Mouse (Mus musculus): ENCODE measurements at regions not wholly inside any gene's neighbourhood (a gene's known extent, or its start where the extent isn't known, plus 50 kb on each side); places are given as distances from the start of the nearest gene placed in this dataset.

- Histone ChIP-seq H3K27ac (ENCODE audit: insufficient read depth, low read length) (no peak overlapping the region), H3K9ac (ENCODE audit: low read depth, poor library complexity, severe bottlenecking) (no peak overlapping the region), H3K27me3 (ENCODE audit: control insufficient read depth, insufficient read depth, low read length, poor library complexity, severe bottlenecking) (no peaks in the 10 kb centered on the region), H3K4me3 (ENCODE audit: low read depth, low read length) (no peak overlapping the region), H3K4me1 (ENCODE audit: control insufficient read depth, insufficient read depth, low read length) (no peaks in the 10 kb centered on the region), H3K9me3 (replicated peaks; ENCODE audit: control insufficient read depth, insufficient read depth, low read length, poor library complexity, severe bottlenecking) (no peaks in the 10 kb centered on the region), H3K36me3 (ENCODE audit: control insufficient read depth, insufficient read depth, low read length, poor library complexity, severe bottlenecking) (no peaks in the 10 kb centered on the region)
- TF ChIP-seq CTCF (IDR thresholded peaks at IDR 0.05; ENCODE audit: low read depth, low read length) (no peak), EP300 (IDR thresholded peaks at IDR 0.05; ENCODE audit: insufficient read depth, low read depth, low read length) (no peak), POLR2A (IDR thresholded peaks at IDR 0.05; ENCODE audit: insufficient read depth, low read length) (no peak)
Measured at GRCm38 (mm10) chr4:99376171-99376570, 80.5 kb downstream of the Gm12689 start.

- no peak overlapping the region for H3K9ac ChIP-seq (ENCODE audit: low read depth, poor library complexity, severe bottlenecking)
- H3K36me3 ChIP-seq (ENCODE audit: control insufficient read depth, insufficient read depth, low read length, poor library complexity, severe bottlenecking) = no peaks in the 10 kb centered on the region
- no peak overlapping the region for H3K4me3 ChIP-seq (ENCODE audit: low read depth, low read length)
- no peak overlapping the region for H3K27ac ChIP-seq (ENCODE audit: insufficient read depth, low read length)
- TF ChIP-seq CTCF (IDR thresholded peaks at IDR 0.05; ENCODE audit: low read depth, low read length) = no peak
- H3K4me1 ChIP-seq (ENCODE audit: control insufficient read depth, insufficient read depth, low read length) = no peaks in the 10 kb centered on the region
- no peaks in the 10 kb centered on the region for H3K9me3 ChIP-seq (replicated peaks; ENCODE audit: control insufficient read depth, insufficient read depth, low read length, poor library complexity, severe bottlenecking)
- no peaks in the 10 kb centered on the region for H3K27me3 ChIP-seq (ENCODE audit: control insufficient read depth, insufficient read depth, low read length, poor library complexity, severe bottlenecking)
Measured at GRCm38 (mm10) chr4:99376911-99377310, 81.2 kb downstream of the Gm12689 start.

- Histone ChIP-seq H3K4me1 (ENCODE audit: control insufficient read depth, insufficient read depth, low read length) (no peaks in the 10 kb centered on the region), H3K27me3 (ENCODE audit: control insufficient read depth, insufficient read depth, low read length, poor library complexity, severe bottlenecking) (no peaks in the 10 kb centered on the region), H3K36me3 (ENCODE audit: control insufficient read depth, insufficient read depth, low read length, poor library complexity, severe bottlenecking) (no peaks in the 10 kb centered on the region), H3K9me3 (replicated peaks; ENCODE audit: control insufficient read depth, insufficient read depth, low read length, poor library complexity, severe bottlenecking) (no peaks in the 10 kb centered on the region), H3K9ac (ENCODE audit: low read depth, poor library complexity, severe bottlenecking) (no peak overlapping the region), H3K4me3 (ENCODE audit: low read depth, low read length) (no peak overlapping the region), H3K27ac (ENCODE audit: insufficient read depth, low read length) (no peak overlapping the region)
- TF ChIP-seq POLR2A (IDR thresholded peaks at IDR 0.05; ENCODE audit: insufficient read depth, low read length) (no peak), EP300 (IDR thresholded peaks at IDR 0.05; ENCODE audit: insufficient read depth, low read depth, low read length) (no peak), CTCF (IDR thresholded peaks at IDR 0.05; ENCODE audit: low read depth, low read length) (no peak)
Measured at GRCm38 (mm10) chr4:99379983-99380382, 84.3 kb downstream of the Gm12689 start.

GRCm38 (mm10) chr4:99385381-99385780 lies 89.7 kb downstream of the Gm12689 start:
- Histone ChIP-seq H3K4me1 (ENCODE audit: control insufficient read depth, insufficient read depth, low read length) (no peaks in the 10 kb centered on the region), H3K4me3 (ENCODE audit: low read depth, low read length) (no peak overlapping the region), H3K36me3 (ENCODE audit: control insufficient read depth, insufficient read depth, low read length, poor library complexity, severe bottlenecking) (no peaks in the 10 kb centered on the region), H3K9me3 (replicated peaks; ENCODE audit: control insufficient read depth, insufficient read depth, low read length, poor library complexity, severe bottlenecking) (no peaks in the 10 kb centered on the region), H3K27ac (ENCODE audit: insufficient read depth, low read length) (no peak overlapping the region), H3K9ac (ENCODE audit: low read depth, poor library complexity, severe bottlenecking) (no peak overlapping the region), H3K27me3 (ENCODE audit: control insufficient read depth, insufficient read depth, low read length, poor library complexity, severe bottlenecking) (no peaks in the 10 kb centered on the region)
- TF ChIP-seq POLR2A (IDR thresholded peaks at IDR 0.05; ENCODE audit: insufficient read depth, low read length) (no peak), EP300 (IDR thresholded peaks at IDR 0.05; ENCODE audit: insufficient read depth, low read depth, low read length) (no peak), CTCF (IDR thresholded peaks at IDR 0.05; ENCODE audit: low read depth, low read length) (no peak)

GRCm38 (mm10) chr4:99389428-99389827 lies 93.7 kb downstream of the Gm12689 start:
- no peak for TF ChIP-seq CTCF (IDR thresholded peaks at IDR 0.05; ENCODE audit: low read depth, low read length)
- TF ChIP-seq EP300 (IDR thresholded peaks at IDR 0.05; ENCODE audit: insufficient read depth, low read depth, low read length) = no peak
- TF ChIP-seq POLR2A (IDR thresholded peaks at IDR 0.05; ENCODE audit: insufficient read depth, low read length) = no peak
- Histone ChIP-seq H3K27ac (ENCODE audit: insufficient read depth, low read length) (no peak overlapping the region), H3K27me3 (ENCODE audit: control insufficient read depth, insufficient read depth, low read length, poor library complexity, severe bottlenecking) (no peaks in the 10 kb centered on the region), H3K4me1 (ENCODE audit: control insufficient read depth, insufficient read depth, low read length) (no peaks in the 10 kb centered on the region), H3K4me3 (ENCODE audit: low read depth, low read length) (no peak overlapping the region), H3K36me3 (ENCODE audit: control insufficient read depth, insufficient read depth, low read length, poor library complexity, severe bottlenecking) (no peaks in the 10 kb centered on the region), H3K9me3 (replicated peaks; ENCODE audit: control insufficient read depth, insufficient read depth, low read length, poor library complexity, severe bottlenecking) (no peaks in the 10 kb centered on the region), H3K9ac (ENCODE audit: low read depth, poor library complexity, severe bottlenecking) (no peak overlapping the region)

- H3K4me3 ChIP-seq (ENCODE audit: low read depth, low read length) = no peak overlapping the region
- no peak overlapping the region for H3K9ac ChIP-seq (ENCODE audit: low read depth, poor library complexity, severe bottlenecking)
- H3K9me3 ChIP-seq (replicated peaks; ENCODE audit: control insufficient read depth, insufficient read depth, low read length, poor library complexity, severe bottlenecking) = no peaks in the 10 kb centered on the region
- no peak overlapping the region for H3K27ac ChIP-seq (ENCODE audit: insufficient read depth, low read length)
- H3K36me3 ChIP-seq (ENCODE audit: control insufficient read depth, insufficient read depth, low read length, poor library complexity, severe bottlenecking) = no peaks in the 10 kb centered on the region
- TF ChIP-seq CTCF (IDR thresholded peaks at IDR 0.05; ENCODE audit: low read depth, low read length) (no peak), POLR2A (IDR thresholded peaks at IDR 0.05; ENCODE audit: insufficient read depth, low read length) (no peak), EP300 (IDR thresholded peaks at IDR 0.05; ENCODE audit: insufficient read depth, low read depth, low read length) (no peak)
- H3K27me3 ChIP-seq (ENCODE audit: control insufficient read depth, insufficient read depth, low read length, poor library complexity, severe bottlenecking) = no peaks in the 10 kb centered on the region
- H3K4me1 ChIP-seq (ENCODE audit: control insufficient read depth, insufficient read depth, low read length) = no peaks in the 10 kb centered on the region
Measured at GRCm38 (mm10) chr4:99392986-99393385, 97.3 kb downstream of the Gm12689 start.

All from ES-Bruce4 (cell line).